Mouse (Mus musculus) stomach, embryonic 14.5 days (tissue): ENCODE measurements around the gene Pdap1. TPM values are rescaled to one million over a fixed set of nuclear protein-coding genes. Genes with fewer than 3 reads are reported as not detected.
"Not testable (repeated sequence)": the region's sequence is repeated elsewhere in the genome, so short reads cannot be mapped to it uniquely, and the experiment has no call there.

ENCODE experiments used
- ATAC-seq: fragments of 200-750 bp; cut with Nextera tagmentation; 2 replicates; pipeline ENCODE4 v1.8.0; 2017; ENCODE audit warnings: low read depth, moderate TSS enrichment; ENCODE audit not compliant: insufficient number of reproducible peaks, insufficient read depth, low FRiP score
- H3K27ac ChIP-seq: fragments of 300-500 bp; sonication (generic); 2 replicates; pipeline ENCODE4 v1.5.1; 2014; ENCODE audit warnings: mild to moderate bottlenecking, low read length, moderate library complexity, mixed read lengths
- H3K27me3 ChIP-seq: fragments of 300-500 bp; sonication (generic); 2 replicates; pipeline ENCODE4 v1.6.1; 2014; ENCODE audit warnings: low read length, control low read depth, mixed read lengths; ENCODE audit not compliant: control insufficient read depth, insufficient read depth
- H3K36me3 ChIP-seq: fragments of 300-500 bp; sonication (generic); 2 replicates; pipeline ENCODE4 v1.6.1; 2014; ENCODE audit warnings: mild to moderate bottlenecking, control low read depth, low read length, moderate library complexity, mixed read lengths; ENCODE audit not compliant: control insufficient read depth, insufficient read depth
- H3K4me1 ChIP-seq: fragments of 300-500 bp; sonication (generic); 2 replicates; pipeline ENCODE4 v1.6.1; 2014; ENCODE audit warnings: low read length, control low read depth, mixed read lengths; ENCODE audit not compliant: control insufficient read depth, insufficient read depth
- H3K4me2 ChIP-seq: fragments of 300-500 bp; sonication (generic); replicated peaks from 2 replicates; pipeline ENCODE4 v1.6.1; 2014; ENCODE audit warnings: low read depth, low read length, control low read depth
- H3K4me3 ChIP-seq: fragments of 300-500 bp; sonication (generic); 2 replicates; pipeline ENCODE4 v1.5.1; 2014; ENCODE audit warnings: low read depth, low read length, control low read depth
- H3K9ac ChIP-seq: fragments of 300-500 bp; sonication (generic); replicated peaks from 2 replicates; pipeline ENCODE4 v1.6.1; 2014; ENCODE audit warnings: low read depth, mild to moderate bottlenecking, control low read depth, low read length, moderate library complexity, mixed read lengths
- H3K9me3 ChIP-seq: fragments of 300-500 bp; sonication (generic); 2 replicates; pipeline ENCODE4 v1.6.1; 2016; ENCODE audit warnings: low read depth, low read length, control low read depth; ENCODE audit not compliant: control insufficient read depth
- WGBS: fragments of 180-500 bp; shearing (Covaris S2); extraction: QIAGEN DNeasy Blood & Tissue Kit; methylation state at CpG from one replicate; pipeline ENCODE4 v1.1.7; 2014; 5-methylcytosine and 5-hydroxymethylcytosine counted together
- polyA plus RNA-seq: library from polyadenylated mRNA; unstranded; fragments of >200 nt; fragmentation: Nextera tagmentation; extraction: Ambion mirVana; gene quantifications from 2 replicates; pipeline ENCODE4 v1.2.1, GENCODE M21; 2014

Gene Pdap1
- polyA plus RNA-seq, 1 experiment from 2014 or later: 111 TPM

- Histone ChIP-seq H3K27ac (no peak overlapping the region), H3K9ac (no peak overlapping the region), H3K4me1 (no peaks in the 10 kb centered on the region), H3K27me3 (no peaks in the 10 kb centered on the region), H3K36me3 (peaks cover 33% of the 10 kb centered on the region), H3K4me2 (no peak overlapping the region), H3K4me3 (no peak overlapping the region), H3K9me3 (no peaks in the 10 kb centered on the region)
- 94% methylated on average over 14 of the region's 14 CpGs for WGBS
- ATAC-seq: no peak
Measured at GRCm38 (mm10) chr5:145161361-145161760, 21.3 kb upstream of the Pdap1 start.

- ATAC-seq: no peak
- Histone ChIP-seq H3K4me2 (no peak overlapping the region), H3K36me3 (peaks cover 51% of the 10 kb centered on the region), H3K9me3 (no peaks in the 10 kb centered on the region), H3K4me3 (no peak overlapping the region), H3K4me1 (no peaks in the 10 kb centered on the region), H3K9ac (no peak overlapping the region), H3K27me3 (no peaks in the 10 kb centered on the region), H3K27ac (no peak overlapping the region)
- 91% methylated on average over 5 of the region's 5 CpGs for WGBS
Measured at GRCm38 (mm10) chr5:145152690-145153089, 12.7 kb upstream of the Pdap1 start.

- Histone ChIP-seq H3K27me3 (no peaks in the 10 kb centered on the region), H3K4me1 (no peaks in the 10 kb centered on the region), H3K36me3 (peaks cover 64% of the 10 kb centered on the region), H3K9me3 (no peaks in the 10 kb centered on the region), H3K4me2 (no peak overlapping the region), H3K4me3 (no peak overlapping the region), H3K9ac (no peak overlapping the region), H3K27ac (no peak overlapping the region)
- no peak for ATAC-seq
- whole genome bisulfite sequencing: 90% methylated on average over 6 of the region's 6 CpGs
Measured at GRCm38 (mm10) chr5:145149294-145149693, 9.3 kb upstream of the Pdap1 start.

- Histone ChIP-seq H3K4me1 (no peaks in the 10 kb centered on the region), H3K4me2 (no peak overlapping the region), H3K9me3 (no peaks in the 10 kb centered on the region), H3K36me3 (peaks cover 67% of the 10 kb centered on the region), H3K27me3 (no peaks in the 10 kb centered on the region), H3K9ac (no peak overlapping the region), H3K4me3 (no peak overlapping the region), H3K27ac (no peak overlapping the region)
- 91% methylated on average over 5 of the region's 5 CpGs for WGBS
- no peak for ATAC-seq
Measured at GRCm38 (mm10) chr5:145147748-145148147, 7.7 kb upstream of the Pdap1 start.

GRCm38 (mm10) chr5:145140611-145141010, 573 bp upstream of the Pdap1 start:
- no peaks in the 10 kb centered on the region for H3K27me3 ChIP-seq
- peak overlapping the region; percentile 81 for H3K9ac ChIP-seq
- peaks cover 17% of the 10 kb centered on the region; the same call in 1 of the 2 replicates for H3K4me1 ChIP-seq
- WGBS: under 1% methylated on average over 18 of the region's 18 CpGs
- peak overlapping the region; percentile 71 for H3K4me2 ChIP-seq
- no peak for ATAC-seq
- H3K9me3 ChIP-seq: no peaks in the 10 kb centered on the region
- peak overlapping the region; percentile 79 for H3K27ac ChIP-seq
- H3K4me3 ChIP-seq: peak overlapping the region; percentile 99
- H3K36me3 ChIP-seq: peaks cover 47% of the 10 kb centered on the region

GRCm38 (mm10) chr5:145138836-145139235, 1.2 kb downstream of the Pdap1 start:
- Histone ChIP-seq H3K27me3 (no peaks in the 10 kb centered on the region), H3K27ac (peak overlapping the region; percentile 79; the same call in 1 of the 2 replicates), H3K9me3 (no peaks in the 10 kb centered on the region), H3K9ac (peak overlapping the region; percentile 81), H3K36me3 (peaks cover 54% of the 10 kb centered on the region), H3K4me2 (peak overlapping the region; percentile 62), H3K4me1 (peaks cover 17% of the 10 kb centered on the region; the same call in 1 of the 2 replicates), H3K4me3 (peak overlapping the region; percentile 99)
- 5% methylated on average over 6 of the region's 6 CpGs for WGBS
- ATAC-seq: no peak

- not testable (repeated sequence) for H3K9me3 ChIP-seq, H3K4me2 ChIP-seq, H3K4me1 ChIP-seq, ATAC-seq, H3K27ac ChIP-seq, H3K27me3 ChIP-seq, H3K4me3 ChIP-seq, H3K9ac ChIP-seq
- peaks cover 77% of the 10 kb centered on the region for H3K36me3 ChIP-seq
- 88% methylated on average over 6 of the region's 6 CpGs for WGBS
Measured at GRCm38 (mm10) chr5:145133275-145133674, 6.8 kb downstream of the Pdap1 start.

GRCm38 (mm10) chr5:145130995-145131394, 9.0 kb downstream of the Pdap1 start:
- Histone ChIP-seq H3K9me3 (no peaks in the 10 kb centered on the region), H3K4me1 (no peaks in the 10 kb centered on the region), H3K27ac (no peak overlapping the region), H3K36me3 (peaks cover 76% of the 10 kb centered on the region), H3K27me3 (no peaks in the 10 kb centered on the region), H3K9ac (no peak overlapping the region), H3K4me2 (no peak overlapping the region), H3K4me3 (no peak overlapping the region)
- WGBS: 92% methylated on average over 3 of the region's 3 CpGs
- ATAC-seq: no peak

- no peak overlapping the region for H3K4me3 ChIP-seq
- peaks cover 75% of the 10 kb centered on the region for H3K36me3 ChIP-seq
- no peak overlapping the region for H3K9ac ChIP-seq
- no peak overlapping the region for H3K4me2 ChIP-seq
- no peak for ATAC-seq
- no peaks in the 10 kb centered on the region for H3K4me1 ChIP-seq
- no peaks in the 10 kb centered on the region for H3K9me3 ChIP-seq
- H3K27me3 ChIP-seq: no peaks in the 10 kb centered on the region
- no peak overlapping the region for H3K27ac ChIP-seq
- 88% methylated on average over 11 of the region's 11 CpGs for WGBS
Measured at GRCm38 (mm10) chr5:145130191-145130590, 9.8 kb downstream of the Pdap1 start.
